Mouse (Mus musculus): ENCODE measurements around the gene Zbtb16. TPM values are rescaled to one million over a fixed set of nuclear protein-coding genes. Genes with fewer than 3 reads are reported as not detected.

Zbtb16 gene
- polyA plus RNA-seq, 1 experiment from 2014 or later = 2.3 TPM

DNA sequence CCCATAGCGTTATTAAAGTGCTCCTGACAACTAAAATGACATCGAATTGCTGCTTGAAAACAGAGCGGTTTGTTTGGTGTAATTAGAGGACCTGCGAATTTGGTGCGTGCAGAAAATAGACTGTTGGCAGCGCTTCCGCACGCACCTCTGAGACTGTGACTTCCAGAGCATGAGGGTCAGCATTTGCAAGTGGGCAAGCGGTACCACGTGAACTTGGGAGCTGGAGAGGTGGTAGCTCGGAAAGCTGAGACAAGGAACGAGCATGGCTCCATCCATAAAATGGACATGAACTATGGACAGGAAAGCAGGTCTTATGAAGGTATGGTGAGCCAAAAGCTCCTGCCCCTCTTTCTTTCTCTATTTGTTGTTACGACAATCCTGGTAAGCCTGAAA, 107.3 kb downstream of the Zbtb16 start:
- no peak overlapping the region for H3K9ac ChIP-seq (ENCODE audit: low read length)
- 0 out of 2 replicates have a peak, but pooled peaks cover 5% of the 10 kb centered on the region for H3K27me3 ChIP-seq (replicated peaks; ENCODE audit: control insufficient read depth, insufficient read depth, low read length)
- H3K4me2 ChIP-seq (ENCODE audit: low read length) = no peak overlapping the region
- no peak overlapping the region for H3K27ac ChIP-seq (ENCODE audit: low read depth, low read length)
- ATAC-seq = no peak
- DNase-seq (ENCODE audit: low spot score) = no peak
- H3K36me3 ChIP-seq (ENCODE audit: control insufficient read depth, insufficient read depth, low read length) = no peaks in the 10 kb centered on the region
- WGBS = 31% methylated on average over 13 of the region's 13 CpGs
- H3K9me3 ChIP-seq (replicated peaks; ENCODE audit: control insufficient read depth, low read length) = no peaks in the 10 kb centered on the region
- no peak overlapping the region for H3K4me3 ChIP-seq (ENCODE audit: low read depth, low read length)
- peaks cover 38% of the 10 kb centered on the region for H3K4me1 ChIP-seq (ENCODE audit: control insufficient read depth, insufficient read depth, low read length)

DNA sequence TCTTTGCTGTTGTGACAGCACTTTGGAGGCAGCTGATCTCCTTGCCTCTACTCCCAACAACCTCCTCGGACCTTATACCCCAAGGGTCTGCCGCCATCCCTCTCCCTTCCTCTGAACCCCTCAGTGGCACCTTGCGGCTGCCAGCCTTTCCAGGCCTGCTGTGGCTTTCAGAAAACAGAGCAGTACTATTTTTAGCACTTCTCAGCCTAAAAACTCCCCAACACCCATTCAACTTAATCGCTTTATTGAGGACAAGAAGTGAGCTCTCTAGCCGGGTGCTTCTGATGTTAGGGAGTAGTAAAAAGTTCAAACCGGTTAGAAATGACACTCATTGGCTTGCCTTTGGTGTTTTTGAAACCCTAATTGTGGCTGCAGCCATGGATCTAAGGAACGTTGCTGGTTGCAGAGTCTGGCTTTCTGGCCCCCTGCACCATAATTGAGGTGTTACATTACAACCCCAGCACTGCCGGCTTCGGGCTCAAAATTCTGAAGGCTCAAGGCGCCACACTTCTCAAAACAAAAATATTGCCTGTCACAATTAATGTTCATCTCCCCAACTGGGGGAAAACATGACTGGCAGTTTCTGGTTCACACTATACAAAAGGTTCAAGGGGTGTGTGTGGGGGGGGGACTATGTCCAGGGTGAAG, 107.8 kb downstream of the Zbtb16 start:
- Histone ChIP-seq H3K4me3 (ENCODE audit: low read depth, low read length) (no peak overlapping the region), H3K36me3 (ENCODE audit: control insufficient read depth, insufficient read depth, low read length) (no peaks in the 10 kb centered on the region), H3K9ac (ENCODE audit: low read length) (no peak overlapping the region), H3K27me3 (replicated peaks; ENCODE audit: control insufficient read depth, insufficient read depth, low read length) (0 out of 2 replicates have a peak, but pooled peaks cover 5% of the 10 kb centered on the region), H3K4me1 (ENCODE audit: control insufficient read depth, insufficient read depth, low read length) (peaks cover 33% of the 10 kb centered on the region), H3K4me2 (ENCODE audit: low read length) (no peak overlapping the region), H3K27ac (ENCODE audit: low read depth, low read length) (no peak overlapping the region), H3K9me3 (replicated peaks; ENCODE audit: control insufficient read depth, low read length) (no peaks in the 10 kb centered on the region)
- DNase-seq (ENCODE audit: low spot score) (no peak), ATAC-seq (no peak)
- 29% methylated on average over 10 of the region's 10 CpGs for WGBS

DNA sequence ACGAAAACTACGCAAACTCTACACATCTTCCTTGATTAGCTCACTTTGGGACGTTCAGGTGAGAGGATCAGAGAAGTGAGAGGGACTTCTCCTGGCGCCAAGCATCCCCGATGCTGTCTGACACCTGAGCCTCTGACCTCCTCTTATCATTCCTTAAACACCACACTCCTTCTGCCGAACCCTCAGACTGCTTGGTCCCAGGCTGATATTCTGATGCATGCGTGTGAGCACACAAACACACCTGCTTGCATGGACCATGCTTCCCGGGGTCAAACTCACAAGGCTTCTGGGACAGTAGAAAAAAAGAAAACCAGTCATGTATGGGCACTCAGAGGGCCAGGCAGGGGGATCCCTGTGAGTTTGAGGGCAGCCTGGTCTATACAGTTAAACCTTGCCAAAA, 109.7 kb downstream of the Zbtb16 start:
- H3K36me3 ChIP-seq (ENCODE audit: control insufficient read depth, insufficient read depth, low read length) = no peaks in the 10 kb centered on the region
- H3K27me3 ChIP-seq (replicated peaks; ENCODE audit: control insufficient read depth, insufficient read depth, low read length) = 0 out of 2 replicates have a peak, but pooled peaks cover 5% of the 10 kb centered on the region
- ATAC-seq (no peak), DNase-seq (ENCODE audit: low spot score) (no peak)
- no peak overlapping the region for H3K27ac ChIP-seq (ENCODE audit: low read depth, low read length)
- H3K9me3 ChIP-seq (replicated peaks; ENCODE audit: control insufficient read depth, low read length) = no peaks in the 10 kb centered on the region
- no peak overlapping the region for H3K9ac ChIP-seq (ENCODE audit: low read length)
- 90% methylated on average over 8 of the region's 8 CpGs for WGBS
- no peak overlapping the region for H3K4me2 ChIP-seq (ENCODE audit: low read length)
- peaks cover 29% of the 10 kb centered on the region for H3K4me1 ChIP-seq (ENCODE audit: control insufficient read depth, insufficient read depth, low read length)
- H3K4me3 ChIP-seq (ENCODE audit: low read depth, low read length) = no peak overlapping the region

DNA sequence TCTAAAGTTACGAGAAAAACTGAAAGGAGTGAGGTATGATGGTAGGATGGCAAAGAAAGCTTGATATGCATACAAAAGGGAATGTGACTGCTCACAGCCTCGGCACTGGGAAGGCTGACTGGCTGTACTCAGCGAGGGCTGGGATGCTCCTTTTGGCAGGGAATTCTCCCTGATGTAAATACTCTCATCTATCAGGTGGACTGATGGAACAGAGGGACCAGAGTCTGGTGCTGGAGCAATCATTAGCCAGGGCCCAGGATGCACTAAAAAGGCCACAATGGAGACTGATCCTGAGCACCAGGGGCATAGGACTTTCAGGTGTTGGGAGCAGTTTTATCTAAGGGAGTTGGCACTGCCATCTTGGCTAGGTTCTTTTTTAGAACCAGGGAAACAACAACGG, 110.1 kb downstream of the Zbtb16 start:
- Histone ChIP-seq H3K9me3 (replicated peaks; ENCODE audit: control insufficient read depth, low read length) (no peaks in the 10 kb centered on the region), H3K27me3 (replicated peaks; ENCODE audit: control insufficient read depth, insufficient read depth, low read length) (0 out of 2 replicates have a peak, but pooled peaks cover 5% of the 10 kb centered on the region), H3K36me3 (ENCODE audit: control insufficient read depth, insufficient read depth, low read length) (no peaks in the 10 kb centered on the region), H3K4me2 (ENCODE audit: low read length) (no peak overlapping the region), H3K9ac (ENCODE audit: low read length) (no peak overlapping the region), H3K27ac (ENCODE audit: low read depth, low read length) (no peak overlapping the region), H3K4me3 (ENCODE audit: low read depth, low read length) (no peak overlapping the region), H3K4me1 (ENCODE audit: control insufficient read depth, insufficient read depth, low read length) (peaks cover 29% of the 10 kb centered on the region)
- no peak for ATAC-seq
- 78% methylated on average over 4 of the region's 4 CpGs for WGBS
- DNase-seq (ENCODE audit: low spot score) = no peak

DNA sequence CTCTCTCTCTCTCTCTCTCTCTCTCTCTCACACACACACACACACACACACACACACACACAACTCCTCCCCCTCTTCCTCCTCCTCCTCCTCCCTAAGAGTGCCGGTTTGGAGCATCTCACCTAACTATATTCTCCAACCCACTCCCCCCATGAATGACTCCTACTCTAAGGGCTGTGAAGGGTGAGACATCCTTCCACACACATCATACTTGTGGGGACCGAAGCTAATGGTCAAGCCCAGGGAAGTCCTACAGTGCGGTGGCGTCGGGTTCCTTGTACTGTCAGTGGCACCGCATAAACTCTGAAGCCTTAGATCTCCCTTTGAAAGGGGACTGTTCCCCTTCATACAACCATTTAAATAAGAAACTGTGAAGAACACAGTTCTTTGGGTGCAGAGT, 110.9 kb downstream of the Zbtb16 start:
- Histone ChIP-seq H3K36me3 (ENCODE audit: control insufficient read depth, insufficient read depth, low read length) (no peaks in the 10 kb centered on the region), H3K4me2 (ENCODE audit: low read length) (no peak overlapping the region), H3K27ac (ENCODE audit: low read depth, low read length) (no peak overlapping the region), H3K4me1 (ENCODE audit: control insufficient read depth, insufficient read depth, low read length) (peaks cover 27% of the 10 kb centered on the region), H3K27me3 (replicated peaks; ENCODE audit: control insufficient read depth, insufficient read depth, low read length) (0 out of 2 replicates have a peak, but pooled peaks cover 5% of the 10 kb centered on the region), H3K9ac (ENCODE audit: low read length) (no peak overlapping the region), H3K4me3 (ENCODE audit: low read depth, low read length) (no peak overlapping the region), H3K9me3 (replicated peaks; ENCODE audit: control insufficient read depth, low read length) (no peaks in the 10 kb centered on the region)
- DNase-seq (ENCODE audit: low spot score) (no peak), ATAC-seq (no peak)
- WGBS = 95% methylated on average over 6 of the region's 6 CpGs

DNA sequence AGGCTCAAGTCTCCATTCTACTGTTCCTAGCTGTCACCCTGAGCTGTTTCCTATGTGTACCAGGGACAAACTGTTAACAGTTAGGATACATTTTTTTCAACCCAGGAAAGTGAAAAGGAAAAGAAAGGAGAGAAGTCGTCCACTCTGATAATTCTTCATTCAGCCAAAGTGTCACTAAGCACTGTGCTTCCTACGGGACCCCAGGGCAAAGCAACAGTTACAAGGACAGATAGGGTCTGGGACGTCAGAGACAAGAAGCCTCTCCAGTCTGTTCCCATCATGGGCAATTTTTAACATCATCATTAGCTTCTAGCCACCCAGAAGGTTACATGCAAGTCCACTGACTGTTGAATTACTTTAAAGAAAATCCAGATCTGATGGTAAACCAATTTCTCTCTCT, 111.3 kb downstream of the Zbtb16 start:
- H3K9me3 ChIP-seq (replicated peaks; ENCODE audit: control insufficient read depth, low read length) = no peaks in the 10 kb centered on the region
- H3K27me3 ChIP-seq (replicated peaks; ENCODE audit: control insufficient read depth, insufficient read depth, low read length) = 0 out of 2 replicates have a peak, but pooled peaks cover 3% of the 10 kb centered on the region
- 64% methylated on average over 3 of the region's 3 CpGs for WGBS
- no peak for ATAC-seq
- peaks cover 23% of the 10 kb centered on the region for H3K4me1 ChIP-seq (ENCODE audit: control insufficient read depth, insufficient read depth, low read length)
- no peak overlapping the region for H3K4me3 ChIP-seq (ENCODE audit: low read depth, low read length)
- H3K4me2 ChIP-seq (ENCODE audit: low read length) = no peak overlapping the region
- no peak overlapping the region for H3K9ac ChIP-seq (ENCODE audit: low read length)
- no peak overlapping the region for H3K27ac ChIP-seq (ENCODE audit: low read depth, low read length)
- DNase-seq (ENCODE audit: low spot score) = no peak
- H3K36me3 ChIP-seq (ENCODE audit: control insufficient read depth, insufficient read depth, low read length) = no peaks in the 10 kb centered on the region

DNA sequence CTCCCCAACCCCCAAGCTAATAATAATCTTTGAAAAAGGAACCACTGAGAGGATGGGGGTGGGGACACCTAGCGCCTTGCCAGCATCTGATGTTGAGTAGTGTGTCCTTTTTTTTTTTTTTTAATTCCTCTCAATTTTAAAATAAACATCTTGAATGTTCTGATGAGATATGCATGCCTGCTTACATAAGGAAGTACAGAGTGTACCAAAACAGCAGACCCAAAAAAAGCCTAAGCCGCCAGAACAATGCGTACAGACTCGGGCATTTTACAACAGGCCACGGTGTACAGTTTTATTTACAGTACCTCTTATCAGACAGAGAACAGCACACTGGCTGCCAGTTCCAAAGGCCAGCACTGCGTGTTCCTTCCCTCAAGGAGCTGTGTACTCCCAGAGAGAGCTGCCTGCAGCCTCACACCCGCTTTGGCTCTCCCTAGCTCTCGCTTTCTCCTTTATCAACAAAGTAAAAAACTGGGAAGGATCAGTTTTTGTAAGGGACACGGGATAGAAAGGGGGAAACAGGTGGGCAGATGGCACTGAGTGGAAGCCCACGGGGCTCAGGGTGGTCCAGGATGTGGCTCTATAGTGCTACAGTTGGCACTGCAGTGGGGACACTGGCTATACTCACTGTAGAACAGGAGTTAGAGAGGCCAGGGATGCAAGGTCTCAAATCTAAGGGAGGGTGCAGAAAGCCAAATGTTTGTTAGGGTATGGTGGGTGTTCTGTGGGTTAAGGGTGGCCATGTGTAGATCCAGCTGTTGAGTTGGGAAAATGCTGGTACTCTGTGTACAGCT, 112.3 kb downstream of the Zbtb16 start:
- DNase-seq (ENCODE audit: low spot score) (no peak), ATAC-seq (no peak)
- Histone ChIP-seq H3K9me3 (replicated peaks; ENCODE audit: control insufficient read depth, low read length) (no peaks in the 10 kb centered on the region), H3K27me3 (replicated peaks; ENCODE audit: control insufficient read depth, insufficient read depth, low read length) (no peaks in the 10 kb centered on the region), H3K27ac (ENCODE audit: low read depth, low read length) (no peak overlapping the region), H3K4me3 (ENCODE audit: low read depth, low read length) (no peak overlapping the region), H3K4me2 (ENCODE audit: low read length) (no peak overlapping the region), H3K4me1 (ENCODE audit: control insufficient read depth, insufficient read depth, low read length) (peaks cover 13% of the 10 kb centered on the region), H3K36me3 (ENCODE audit: control insufficient read depth, insufficient read depth, low read length) (no peaks in the 10 kb centered on the region), H3K9ac (ENCODE audit: low read length) (no peak overlapping the region)
- WGBS = 69% methylated on average over 10 of the region's 10 CpGs

DNA sequence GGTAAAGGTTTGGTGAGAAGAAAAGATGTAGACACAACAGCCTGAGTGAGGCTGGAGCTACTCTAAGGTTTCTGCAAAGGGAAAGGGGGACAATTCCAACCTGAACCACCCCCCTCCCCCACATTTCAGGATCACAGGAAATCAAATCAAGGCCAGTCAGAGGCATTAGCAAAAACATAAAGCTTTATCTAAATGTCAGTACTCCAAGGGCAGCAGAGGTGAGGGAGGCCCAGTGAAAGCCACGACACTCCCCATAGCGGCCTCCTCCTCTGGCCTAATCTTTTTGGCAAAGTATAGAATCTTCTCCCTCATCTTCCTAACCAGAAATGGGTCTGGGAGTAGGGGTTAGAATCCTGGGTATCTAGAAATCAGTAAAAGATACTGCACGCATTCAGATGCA, 113.0 kb downstream of the Zbtb16 start:
- Histone ChIP-seq H3K36me3 (ENCODE audit: control insufficient read depth, insufficient read depth, low read length) (no peaks in the 10 kb centered on the region), H3K27me3 (replicated peaks; ENCODE audit: control insufficient read depth, insufficient read depth, low read length) (no peaks in the 10 kb centered on the region), H3K4me3 (ENCODE audit: low read depth, low read length) (no peak overlapping the region), H3K9ac (ENCODE audit: low read length) (no peak overlapping the region), H3K9me3 (replicated peaks; ENCODE audit: control insufficient read depth, low read length) (no peaks in the 10 kb centered on the region), H3K4me2 (ENCODE audit: low read length) (no peak overlapping the region), H3K27ac (ENCODE audit: low read depth, low read length) (no peak overlapping the region), H3K4me1 (ENCODE audit: control insufficient read depth, insufficient read depth, low read length) (peaks cover 7% of the 10 kb centered on the region)
- DNase-seq (ENCODE audit: low spot score) (no peak), ATAC-seq (no peak)
- 62% methylated on average over 3 of the region's 3 CpGs for WGBS

Measured in forebrain, embryonic 14.5 days (tissue).